Comparison of ENCODE assay signal across 24 mouse cellular contexts in the genomic region with DNA sequence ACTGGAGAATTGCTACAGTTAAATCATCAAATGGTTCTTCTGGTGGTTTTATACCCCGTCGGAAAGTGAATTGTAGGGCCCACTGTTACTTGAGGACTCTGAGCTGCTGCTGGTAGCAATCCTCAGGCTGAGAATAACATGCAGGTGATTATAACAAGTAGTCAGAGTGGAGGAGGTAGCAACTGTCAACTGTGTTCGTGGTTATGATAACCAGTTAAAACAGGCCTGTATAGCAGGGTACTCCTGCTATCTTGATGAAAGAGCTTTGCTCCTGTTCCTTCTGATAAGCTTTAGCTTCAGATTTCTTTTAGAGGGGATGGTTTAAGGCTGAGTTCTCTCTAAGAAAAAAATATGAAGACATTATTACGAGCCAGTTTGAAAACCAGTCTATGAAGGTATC.
DNase-seq lines count a peak whose midpoint lies in the region; ATAC-seq and TF ChIP-seq lines count a peak whose summit lies in the region.
"Had no signal": no experiment of that assay in that cellular context is flagged by ENCODE, and none has a peak within 500 bp of the region (broad histone marks: within the 10 kb centered on the region; RNA-seq: fewer than 3 reads in every experiment).

No protein-coding gene starts in this region.

- H3K27ac ChIP-seq in liver, embryonic 12.5 days, result no peak overlapping the region
- no peak overlapping the region for H3K27ac ChIP-seq in liver, embryonic 14.5 days
- H3K27ac ChIP-seq in limb, embryonic 10.5 days, result no peak overlapping the region
- H3K27ac ChIP-seq: embryonic facial prominence, embryonic 10.5 days; embryonic facial prominence, embryonic 12.5 days; forebrain, embryonic 13.5 days; forebrain, embryonic 15.5 days had no signal

- no peak for TF ChIP-seq CTCF in liver, embryonic 14.5 days (IDR thresholded peaks at IDR 0.05; ENCODE audit: low read depth)

- H3K4me3 ChIP-seq in liver, embryonic 12.5 days, result no peak overlapping the region
- no peak overlapping the region for H3K4me3 ChIP-seq in liver, embryonic 14.5 days (ENCODE audit: insufficient read depth in 1 of 2, low read depth in 2 of 2, low read length in 2 of 2)
- no peak overlapping the region for H3K4me3 ChIP-seq in limb, embryonic 10.5 days
- H3K4me3 ChIP-seq: embryonic facial prominence, embryonic 10.5 days; embryonic facial prominence, embryonic 12.5 days; forebrain, embryonic 13.5 days; forebrain, embryonic 15.5 days had no signal

- peak; percentile 60; the same call in 1 of the 2 replicates for ATAC-seq in liver, embryonic 12.5 days
- no peak; the same call in 1 of the 2 replicates for ATAC-seq in liver, embryonic 14.5 days (ENCODE audit: insufficient read depth)
- ATAC-seq in megakaryocyte-erythroid progenitor cell, adult 5-6 weeks (replicated peaks; ENCODE audit: low FRiP score, low TSS enrichment, poor library complexity, severe bottlenecking), result peak; percentile 70
- ATAC-seq: activated CD4-positive, CD25-positive, alpha-beta regulatory T cell, adult 4 months; CD4-positive, CD25-positive, alpha-beta regulatory T cell, adult 4 months; forebrain, embryonic 13.5 days; forebrain, embryonic 15.5 days; Patski had no signal

- no peaks in the 10 kb centered on the region for H3K27me3 ChIP-seq in liver, embryonic 12.5 days (replicated peaks)
- H3K27me3 ChIP-seq in liver, embryonic 14.5 days (ENCODE audit: control insufficient read depth, insufficient read depth, low read length), result no peaks in the 10 kb centered on the region
- H3K27me3 ChIP-seq in limb, embryonic 10.5 days (ENCODE audit: low read depth, poor library complexity, severe bottlenecking), result no peaks in the 10 kb centered on the region
- H3K27me3 ChIP-seq: CH12.LX; embryonic facial prominence, embryonic 12.5 days; forebrain, embryonic 13.5 days; forebrain, embryonic 15.5 days; Patski had no signal

- peaks cover 31% of the 10 kb centered on the region for H3K4me1 ChIP-seq in liver, embryonic 12.5 days
- H3K4me1 ChIP-seq in liver, embryonic 14.5 days (replicated peaks; ENCODE audit: control insufficient read depth in 2 of 2, insufficient read depth in 2 of 2, low read length in 1 of 2), result peaks cover 0 to 8% of the 10 kb centered on the region in 2 experiments; a peak in 2 of 4 replicates
- H3K4me1 ChIP-seq in limb, embryonic 10.5 days, result 0 out of 2 replicates have a peak, but pooled peaks cover 5% of the 10 kb centered on the region

- no peak overlapping the region for H3K4me2 ChIP-seq in liver, embryonic 12.5 days
- no peak overlapping the region for H3K4me2 ChIP-seq in liver, embryonic 14.5 days (ENCODE audit: low read depth)
- H3K4me2 ChIP-seq: embryonic facial prominence, embryonic 12.5 days; forebrain, embryonic 13.5 days; forebrain, embryonic 15.5 days had no signal

- no peak overlapping the region for H3K9ac ChIP-seq in liver, embryonic 12.5 days
- H3K9ac ChIP-seq in liver, embryonic 14.5 days (replicated peaks), result no peak overlapping the region
- H3K9ac ChIP-seq: embryonic facial prominence, embryonic 12.5 days; forebrain, embryonic 13.5 days; forebrain, embryonic 15.5 days had no signal

- TF ChIP-seq EP300 in liver, embryonic 14.5 days (IDR thresholded peaks at IDR 0.05; ENCODE audit: low read depth), result peak; percentile 42

- no peaks in the 10 kb centered on the region for H3K9me3 ChIP-seq in liver, embryonic 12.5 days (replicated peaks)
- no peaks in the 10 kb centered on the region for H3K9me3 ChIP-seq in liver, embryonic 14.5 days (ENCODE audit: control insufficient read depth, low read length)
- H3K9me3 ChIP-seq in limb, embryonic 10.5 days (replicated peaks), result no peaks in the 10 kb centered on the region
- H3K9me3 ChIP-seq: embryonic facial prominence, embryonic 10.5 days; embryonic facial prominence, embryonic 12.5 days; forebrain, embryonic 13.5 days; forebrain, embryonic 15.5 days; G1E had no signal

- no peak for DNase-seq in liver
- no peak for DNase-seq in liver, embryonic 14.5 days (ENCODE audit: low read depth in 3 of 3, low spot score in 3 of 3)
- no peak for DNase-seq in limb, embryonic 10.5 days (ENCODE audit: low spot score)
- DNase-seq in thymus, postnatal 14 days, result no peak
- DNase-seq: adrenal gland, adult 8-10 months; adrenal gland, postnatal 14 days; adrenal gland, postnatal 36 days; B cell, adult 2 months; cerebellum, adult 11-12 months; cerebellum, adult 2 months; cerebellum, adult 9-10 months; cerebellum, postnatal 10 days; cerebellum, postnatal 25 days had no signal

- H3K36me3 ChIP-seq in liver, embryonic 12.5 days, result peaks cover 2% of the 10 kb centered on the region; the same call in 1 of the 2 replicates
- no peaks in the 10 kb centered on the region for H3K36me3 ChIP-seq in liver, embryonic 14.5 days (replicated peaks; ENCODE audit: control insufficient read depth, insufficient read depth, low read depth)
- H3K36me3 ChIP-seq in limb, embryonic 10.5 days, result peaks cover 6% of the 10 kb centered on the region; the same call in 1 of the 2 replicates
- H3K36me3 ChIP-seq: embryonic facial prominence, embryonic 12.5 days; forebrain, embryonic 15.5 days; G1E had no signal

- WGBS in liver, embryonic 12.5 days (ENCODE audit: insufficient replicate concordance), result 42% methylated on average over 4 of the region's 4 CpGs
- 35% methylated on average over 4 of the region's 4 CpGs for WGBS in liver, embryonic 14.5 days (ENCODE audit: insufficient replicate concordance)
- WGBS in limb, embryonic 10.5 days, result 96% methylated on average over 4 of the region's 4 CpGs
